Mouse (Mus musculus): ENCODE data around the gene Agmat.

The Agmat gene

DNA sequence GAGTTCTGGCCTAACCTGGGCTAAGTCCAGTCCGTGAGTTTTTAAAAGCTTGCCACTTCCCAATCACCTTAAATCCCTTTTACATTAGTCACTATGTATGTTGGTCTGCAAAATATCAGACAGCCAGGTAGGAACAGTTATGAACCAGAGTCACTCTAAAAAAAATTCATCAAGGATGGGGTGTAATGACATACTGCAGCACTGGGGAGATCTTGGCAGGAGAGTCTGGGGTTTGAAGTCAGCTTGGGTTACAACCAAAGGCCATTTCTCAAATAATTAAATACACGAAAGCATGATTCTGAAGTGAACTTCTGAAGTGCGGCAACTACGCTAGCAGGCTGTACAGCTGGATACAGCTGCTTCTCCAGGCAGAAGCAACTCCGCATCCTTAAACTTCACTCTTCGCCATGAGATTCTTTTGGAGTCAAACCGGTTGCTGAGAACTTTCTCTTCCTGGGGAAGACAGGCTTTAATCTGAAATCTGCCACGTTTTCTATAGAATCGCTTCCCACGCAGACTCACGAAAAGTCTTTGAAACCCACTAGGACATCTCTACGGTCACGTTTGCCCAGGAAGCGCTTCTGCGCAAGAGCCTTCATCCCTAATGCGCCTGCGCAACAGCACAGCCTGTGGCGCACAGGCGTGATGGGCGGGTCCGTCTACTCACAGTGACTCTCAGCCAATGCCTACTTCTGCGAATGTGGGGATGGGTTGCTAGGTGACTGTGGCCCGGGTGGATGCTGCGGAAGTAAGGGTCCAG lies 11.8 kb upstream of the Agmat start:
- DNase-seq (ENCODE audit: extremely low spot score, low read depth, low spot score), result peak; percentile 95

DNA sequence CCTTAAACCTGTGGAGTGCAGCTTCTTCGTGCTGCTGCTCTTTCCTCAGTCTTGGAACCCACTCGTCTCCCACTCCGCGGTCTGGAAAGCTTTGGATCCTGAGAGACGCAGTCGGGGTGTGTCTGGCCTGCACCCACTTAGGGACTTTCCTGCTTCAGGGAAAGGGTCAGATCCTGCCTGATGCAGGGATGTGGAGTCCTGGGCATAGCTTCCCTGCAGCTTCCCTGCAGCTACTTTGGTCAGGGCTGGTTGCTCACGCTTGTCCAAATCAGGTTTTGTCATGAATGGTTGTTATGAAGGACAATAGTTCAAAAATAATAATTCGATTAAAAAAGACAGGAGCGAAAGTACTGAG lies 11.3 kb upstream of the Agmat start:
- no peak for DNase-seq (ENCODE audit: extremely low spot score, low read depth, low spot score)

DNA sequence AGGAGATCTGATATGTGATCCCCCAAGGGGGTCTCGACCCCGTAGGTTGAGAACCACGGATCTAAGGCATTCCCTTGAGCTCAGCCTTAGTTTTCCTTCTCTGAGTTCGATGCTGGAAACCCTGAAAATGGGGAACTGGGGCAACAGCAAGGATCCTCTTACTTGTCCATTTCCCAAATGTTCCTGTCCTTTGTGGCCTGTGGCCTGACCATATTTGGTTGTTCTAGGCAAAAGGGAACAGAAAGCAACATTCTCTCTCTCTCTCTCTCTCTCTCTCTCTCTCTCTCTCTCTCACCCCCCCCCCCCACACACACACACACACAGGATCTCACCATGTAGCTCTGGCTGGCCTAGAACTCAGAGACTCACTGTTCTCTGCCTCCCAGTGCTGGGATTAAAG lies 9.6 kb upstream of the Agmat start:
- no peak for DNase-seq (ENCODE audit: extremely low spot score, low read depth, low spot score)

DNA sequence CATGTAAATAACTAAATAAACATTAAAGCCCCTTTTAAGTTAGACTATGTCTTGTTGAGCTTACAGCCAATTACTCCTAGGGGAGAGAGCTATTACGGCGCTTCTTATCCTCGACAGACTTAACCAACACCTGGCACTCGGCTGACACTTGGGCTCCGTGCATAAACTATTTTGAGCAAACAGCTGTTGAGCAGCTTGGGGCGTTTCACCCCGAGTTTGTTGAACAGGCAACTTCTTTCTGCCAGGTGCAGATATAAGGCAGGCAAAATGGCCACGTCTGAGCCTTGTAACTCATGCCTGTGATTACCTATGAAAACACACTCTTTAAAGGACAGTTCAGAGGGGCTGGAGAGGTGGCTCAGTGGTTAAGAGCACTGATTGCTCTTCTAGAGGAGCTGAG lies 8.5 kb upstream of the Agmat start:
- no peak for DNase-seq (ENCODE audit: extremely low spot score, low read depth, low spot score)

DNA sequence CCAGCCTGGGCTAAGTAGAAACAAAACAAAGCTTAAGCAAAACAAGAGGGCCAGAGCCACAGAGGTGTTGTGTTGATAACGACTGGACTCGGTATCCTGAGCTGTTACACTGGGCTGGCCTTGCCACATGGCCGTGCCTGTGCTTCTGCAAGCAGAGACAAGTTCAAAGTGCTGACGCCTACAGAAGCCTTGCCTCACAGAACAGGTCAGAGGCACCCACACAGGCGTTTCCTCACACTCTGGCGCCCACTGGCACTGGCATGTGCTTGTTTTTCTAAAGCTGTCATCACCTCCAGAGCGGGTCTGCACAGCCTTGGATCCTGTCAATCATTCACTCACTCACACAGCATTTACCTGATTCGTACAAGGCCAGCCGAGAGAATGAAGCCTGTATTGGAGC lies 4.6 kb upstream of the Agmat start:
- DNase-seq (ENCODE audit: extremely low spot score, low read depth, low spot score), result no peak

DNA sequence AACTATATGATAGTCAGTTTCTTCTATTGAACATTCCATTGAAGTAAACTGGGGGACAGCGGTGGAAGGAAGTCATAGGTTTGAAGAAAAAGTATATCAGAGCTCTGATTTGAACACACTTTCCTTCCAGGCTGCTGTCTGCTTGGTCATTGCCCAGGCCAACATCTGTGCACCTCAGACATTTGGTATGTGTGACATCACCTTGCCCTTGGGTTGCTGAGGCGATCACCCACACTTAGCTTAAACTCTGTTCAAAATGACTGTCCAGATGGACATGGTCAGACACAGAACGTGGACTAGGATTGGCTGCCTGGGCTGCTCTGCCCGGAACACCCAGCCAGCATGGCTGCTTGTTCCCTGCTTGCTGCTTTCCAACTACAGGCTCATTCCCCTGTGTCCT lies 4.1 kb upstream of the Agmat start:
- no peak for DNase-seq (ENCODE audit: extremely low spot score, low read depth, low spot score)

DNA sequence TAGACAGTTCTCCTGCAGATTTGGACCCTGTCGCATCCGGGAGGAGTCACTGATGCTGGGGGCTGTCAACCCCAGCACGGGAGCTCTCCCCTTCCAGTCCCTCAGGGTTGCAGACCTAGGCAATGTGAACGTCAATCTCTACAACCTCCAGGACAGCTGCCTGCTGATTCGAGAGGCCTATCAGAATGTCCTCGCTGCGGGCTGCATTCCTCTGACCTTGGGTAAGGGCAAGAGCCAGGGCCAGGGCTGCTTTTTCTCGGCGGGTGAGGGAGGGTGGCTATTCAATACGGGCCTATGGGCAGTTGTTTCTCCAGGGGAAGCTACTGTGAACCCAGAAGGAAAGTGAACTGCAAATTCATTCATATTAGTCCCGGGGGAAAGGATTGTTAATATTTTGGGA lies 3.1 kb downstream of the Agmat start:
- DNase-seq (ENCODE audit: extremely low spot score, low read depth, low spot score), result no peak

DNA sequence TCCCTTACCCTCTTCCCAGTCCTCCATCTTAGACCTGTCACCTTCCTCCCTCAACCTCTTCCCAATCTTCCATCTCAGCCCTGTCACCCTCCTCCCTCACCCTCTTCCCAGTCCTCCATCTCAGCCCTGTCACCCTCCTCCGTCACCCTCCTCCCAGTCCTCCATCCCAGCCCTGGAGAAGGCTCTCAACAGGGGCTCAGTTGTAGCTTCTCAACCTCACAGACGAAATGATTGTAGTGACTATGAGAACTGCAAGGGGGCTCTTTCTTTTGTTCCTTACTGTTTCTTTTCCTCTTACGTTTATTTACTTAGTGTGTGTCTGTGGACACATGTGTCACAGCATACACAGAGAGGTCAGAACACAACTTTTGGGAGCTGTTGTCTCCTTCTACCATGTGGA lies 4.4 kb downstream of the Agmat start:
- DNase-seq (ENCODE audit: extremely low spot score, low read depth, low spot score), result no peak

DNA sequence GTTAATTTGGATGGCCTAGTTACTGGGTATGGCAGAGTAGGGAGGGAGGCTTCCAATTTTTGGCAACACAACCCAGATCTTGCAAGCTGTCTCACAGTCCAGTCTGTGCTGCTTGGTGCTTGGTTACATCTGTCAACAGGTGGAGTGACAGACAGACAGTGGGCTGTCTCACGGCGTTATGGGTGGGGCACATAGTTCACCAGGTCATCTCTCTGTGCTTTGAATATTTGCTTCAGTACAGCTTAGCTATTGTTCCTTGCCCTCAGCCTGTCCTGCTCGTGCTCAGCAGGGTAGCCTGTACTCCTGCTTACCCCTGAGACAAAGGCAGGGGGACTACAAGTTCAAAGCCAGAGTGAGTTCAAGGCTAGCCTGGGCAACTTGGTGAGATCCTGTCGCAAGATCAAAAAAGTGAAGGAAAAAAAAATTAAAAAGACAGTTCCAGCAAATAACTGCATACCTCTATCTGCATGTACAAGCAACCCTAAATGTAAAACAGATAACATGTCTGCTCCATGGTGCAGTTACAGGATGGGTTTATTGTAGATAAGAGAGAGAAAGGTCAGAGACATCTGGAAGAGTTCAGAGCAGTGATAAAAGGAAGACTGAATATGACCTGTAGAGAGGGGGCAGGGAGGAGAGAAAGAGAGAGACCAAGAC lies 5.1 kb downstream of the Agmat start:
- DNase-seq (ENCODE audit: extremely low spot score, low read depth, low spot score), result no peak

DNA sequence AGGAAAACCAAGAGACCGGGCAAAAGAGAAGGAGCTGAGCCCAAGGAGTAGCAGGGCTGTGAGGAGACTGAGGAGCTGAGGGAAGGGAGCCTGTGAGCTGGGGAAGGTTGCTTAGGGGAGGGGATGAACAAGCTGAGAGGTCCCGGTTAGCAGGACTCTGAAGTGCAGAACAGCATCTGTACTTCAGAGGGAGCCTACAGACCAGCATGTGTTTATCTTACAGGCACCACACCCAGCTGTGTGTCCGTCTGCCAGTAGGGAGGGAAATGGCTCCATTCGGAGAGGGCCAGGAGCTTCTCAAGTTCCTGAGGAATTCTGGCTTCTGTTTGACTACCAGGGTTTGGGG lies 5.6 kb downstream of the Agmat start:
- DNase-seq (ENCODE audit: extremely low spot score, low read depth, low spot score), result no peak

DNA sequence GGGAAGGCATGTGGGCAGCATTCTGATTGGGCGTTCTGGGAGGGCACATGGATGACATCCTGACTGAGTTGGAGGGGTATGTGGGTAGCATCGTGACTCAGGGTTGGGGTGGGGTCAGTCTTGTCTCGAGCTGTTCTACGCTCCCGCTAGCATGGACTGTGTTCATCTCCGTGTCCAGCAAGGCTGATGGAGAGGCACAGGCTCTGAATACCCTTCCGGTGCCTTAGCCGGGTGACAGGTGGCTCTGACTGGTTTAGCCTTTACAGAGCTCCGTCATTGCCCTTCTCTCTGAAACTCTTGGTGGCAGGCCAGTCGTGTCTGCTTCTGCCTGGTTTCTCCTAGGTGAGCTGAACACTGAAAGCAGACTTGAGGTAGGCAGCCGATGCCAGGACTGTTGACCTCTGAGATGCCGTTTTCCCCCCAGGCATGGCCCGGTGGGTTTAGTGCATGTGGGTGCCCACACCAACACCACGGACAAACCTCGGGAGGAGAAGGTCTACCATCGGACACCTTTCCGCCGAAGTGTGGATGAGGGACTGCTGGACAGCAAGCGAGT lies 9.0 kb downstream of the Agmat start:
- DNase-seq (ENCODE audit: extremely low spot score, low read depth, low spot score), result no peak

DNA sequence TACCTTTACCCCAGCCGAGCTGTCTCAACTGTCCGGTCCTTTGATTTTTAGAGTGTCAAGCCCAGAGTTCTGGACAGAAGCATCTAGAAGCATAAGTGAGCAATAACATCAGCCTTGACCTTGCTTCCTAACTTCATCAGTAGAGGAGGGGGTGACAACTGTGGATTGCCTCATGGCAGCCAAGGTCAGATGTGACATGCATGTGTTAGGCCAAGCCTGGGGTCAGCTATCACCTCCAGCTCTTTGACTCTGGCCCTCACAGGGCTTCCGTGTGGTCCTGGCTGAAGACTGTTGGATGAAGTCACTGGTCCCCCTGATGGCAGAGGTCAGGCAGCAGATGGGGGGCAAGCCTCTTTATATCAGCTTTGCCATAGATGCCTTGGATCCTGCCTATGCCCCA lies 10.7 kb downstream of the Agmat start:
- DNase-seq (ENCODE audit: extremely low spot score, low read depth, low spot score), result no peak

DNA sequence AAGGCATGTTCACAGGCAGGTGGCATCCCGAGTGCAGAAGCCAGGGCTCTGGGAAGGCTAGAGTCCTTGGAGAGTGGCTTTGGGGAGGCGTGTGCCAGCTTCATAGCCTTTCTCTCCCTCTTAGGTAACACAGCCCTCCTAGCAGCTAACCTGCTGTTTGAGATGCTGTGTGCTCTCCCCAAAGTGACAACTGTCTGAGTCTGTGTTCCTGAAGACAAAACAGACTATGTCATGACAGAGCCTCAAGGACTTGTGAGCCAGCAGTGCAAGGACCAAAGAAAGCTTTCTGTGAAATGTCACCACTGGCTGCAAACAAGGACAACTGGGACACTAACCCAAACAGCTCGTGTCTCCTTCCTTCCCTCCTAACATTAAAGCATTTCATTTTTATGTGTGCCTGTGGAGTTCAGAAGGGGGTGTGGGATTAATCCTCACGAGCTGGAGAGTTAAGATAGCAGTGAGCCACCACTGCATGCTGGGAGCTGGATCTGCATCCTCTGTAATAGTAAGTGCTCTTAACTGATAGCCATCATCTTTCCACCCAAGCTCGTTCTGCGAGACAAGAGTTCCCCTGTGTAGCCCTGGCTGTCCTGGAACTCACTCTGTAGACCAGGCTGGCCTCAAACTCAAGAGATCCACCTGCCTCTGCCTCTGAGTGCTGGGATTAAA lies 12.5 kb downstream of the Agmat start:
- no peak for DNase-seq (ENCODE audit: extremely low spot score, low read depth, low spot score)

DNA sequence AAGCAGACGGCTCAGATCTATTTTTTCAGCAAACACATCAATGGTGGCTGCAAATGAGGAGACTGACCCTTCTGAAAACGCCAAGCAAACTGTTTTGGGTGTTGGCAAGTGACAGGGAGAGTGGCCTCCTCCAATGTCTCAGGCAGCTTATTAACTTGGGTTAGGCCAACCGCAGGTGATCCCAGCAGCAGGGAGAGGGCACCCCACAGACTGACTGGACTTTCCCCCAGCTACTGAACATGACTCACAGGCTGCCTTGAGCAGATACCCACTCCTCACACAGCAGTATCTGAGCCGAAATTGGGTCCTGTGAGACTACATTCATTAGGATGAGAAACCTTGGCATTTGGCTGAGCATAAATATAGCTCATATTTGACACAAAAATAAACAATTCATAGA lies 14.5 kb downstream of the Agmat start:
- no peak for DNase-seq (ENCODE audit: extremely low spot score, low read depth, low spot score)

DNA sequence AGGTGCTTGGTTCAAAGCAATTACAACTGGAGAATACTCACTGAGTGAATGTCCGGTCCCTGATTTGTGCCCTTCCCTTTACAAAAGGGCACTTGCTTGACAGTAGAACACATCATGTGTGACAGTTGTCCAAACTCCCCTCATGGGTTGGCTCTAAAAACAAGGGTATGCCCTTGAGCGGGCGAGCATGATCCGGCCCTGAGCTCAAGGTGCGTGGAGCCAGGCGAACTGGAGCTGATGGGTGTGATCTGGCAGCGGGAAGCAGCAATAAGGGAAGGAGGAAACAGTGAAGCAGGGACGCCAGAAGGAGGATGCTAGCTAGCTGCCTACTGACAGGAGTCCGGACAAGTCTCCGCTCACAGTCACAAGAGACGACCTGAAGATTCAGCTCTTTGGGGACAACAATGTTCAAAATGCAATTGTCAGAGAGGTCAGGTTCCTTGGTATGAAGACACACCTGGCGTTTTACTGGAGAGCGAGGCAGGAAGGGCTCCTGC lies 15.7 kb downstream of the Agmat start:
- no peak for DNase-seq (ENCODE audit: extremely low spot score, low read depth, low spot score)

DNA sequence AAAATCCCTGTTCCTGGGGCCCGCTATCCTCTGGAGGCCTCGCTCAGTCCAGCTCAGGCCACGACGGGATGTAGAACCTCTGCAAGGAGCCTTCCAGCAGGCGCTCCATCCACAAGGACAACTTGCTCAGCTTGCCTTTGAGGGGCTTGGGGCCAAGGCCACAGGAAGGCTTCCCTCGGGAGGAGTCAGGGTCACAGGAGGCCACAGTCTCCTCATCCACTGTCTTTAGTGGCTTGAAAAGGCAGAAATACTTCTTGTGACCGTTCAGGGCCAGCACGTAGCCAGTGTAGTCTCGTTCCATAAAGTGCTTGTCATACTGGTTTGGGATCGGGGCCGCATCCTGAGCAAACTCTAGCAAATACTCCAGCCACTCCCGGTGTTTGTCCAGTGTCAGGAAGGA lies 17.0 kb downstream of the Agmat start:
- no peak for DNase-seq (ENCODE audit: extremely low spot score, low read depth, low spot score)

DNA sequence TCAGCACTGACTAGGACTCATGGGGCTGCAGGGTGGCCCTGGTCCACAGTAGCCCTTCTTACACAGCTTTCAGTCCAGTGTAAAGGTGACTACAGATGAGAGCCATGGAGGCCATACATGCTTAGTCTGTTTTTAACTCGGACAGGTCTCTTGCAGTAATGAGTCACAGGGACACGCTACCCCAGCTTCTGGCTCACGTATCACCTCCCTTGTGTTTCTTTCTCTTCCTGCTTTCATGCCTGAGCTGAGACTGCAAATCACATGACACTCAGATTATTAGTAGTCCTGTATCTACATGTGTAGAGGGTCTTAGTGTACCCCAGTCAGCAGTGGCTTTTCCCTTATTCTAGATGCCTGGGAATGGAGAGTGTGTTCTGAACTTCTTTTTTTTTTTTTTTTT lies 18.5 kb downstream of the Agmat start:
- no peak for DNase-seq (ENCODE audit: extremely low spot score, low read depth, low spot score)

DNA sequence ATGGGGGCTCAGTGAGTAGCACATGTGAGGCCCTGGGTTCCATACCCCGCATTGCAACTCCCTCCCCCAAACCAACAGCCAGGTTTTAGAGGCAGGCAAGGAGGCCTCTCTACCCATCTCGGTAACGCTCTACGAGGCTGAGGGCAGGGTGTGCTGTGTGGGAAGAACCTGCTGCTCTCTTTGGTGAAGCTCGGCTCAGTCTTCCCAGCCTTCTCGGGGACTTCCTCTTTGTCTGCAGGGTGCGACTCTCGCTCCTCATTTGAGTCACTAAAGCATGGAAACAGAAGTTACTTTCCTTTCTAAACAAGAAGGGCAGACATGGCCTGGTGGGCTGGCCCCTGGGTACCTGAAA lies 19.8 kb downstream of the Agmat start:
- DNase-seq (ENCODE audit: extremely low spot score, low read depth, low spot score), result no peak

DNA sequence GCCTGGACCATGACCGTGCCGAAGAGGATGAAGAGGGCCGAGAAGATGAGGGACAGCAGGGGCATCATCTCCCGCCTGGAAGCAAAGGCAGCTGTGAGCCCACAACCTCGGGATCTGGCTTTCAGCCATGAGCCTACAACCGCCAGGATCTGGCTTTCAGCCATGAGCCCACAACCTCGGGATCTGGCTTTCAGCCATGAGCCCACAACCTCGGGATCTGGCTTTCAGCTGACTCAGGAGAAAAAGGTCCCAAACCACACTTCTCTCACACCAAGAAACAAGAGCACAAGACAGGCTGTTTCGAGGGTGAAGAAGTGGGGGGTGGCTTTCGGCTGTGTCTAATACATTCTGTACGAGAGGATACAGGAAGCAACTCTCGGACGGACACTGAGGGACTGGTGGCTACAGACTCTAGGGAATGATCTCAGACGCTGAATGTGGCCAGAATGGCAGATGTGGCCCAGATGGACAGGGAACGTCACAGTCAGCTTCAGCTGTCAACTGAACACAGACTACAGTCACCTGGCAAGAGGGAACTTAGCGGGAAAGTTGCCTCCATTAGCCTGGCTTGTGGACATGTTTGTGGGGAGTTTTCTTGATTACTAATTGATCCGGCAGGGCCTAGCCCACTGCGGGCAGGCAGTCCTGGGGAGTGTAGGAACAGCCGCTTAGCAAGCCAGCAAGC lies 20.3 kb downstream of the Agmat start:
- DNase-seq (ENCODE audit: extremely low spot score, low read depth, low spot score), result no peak

DNA sequence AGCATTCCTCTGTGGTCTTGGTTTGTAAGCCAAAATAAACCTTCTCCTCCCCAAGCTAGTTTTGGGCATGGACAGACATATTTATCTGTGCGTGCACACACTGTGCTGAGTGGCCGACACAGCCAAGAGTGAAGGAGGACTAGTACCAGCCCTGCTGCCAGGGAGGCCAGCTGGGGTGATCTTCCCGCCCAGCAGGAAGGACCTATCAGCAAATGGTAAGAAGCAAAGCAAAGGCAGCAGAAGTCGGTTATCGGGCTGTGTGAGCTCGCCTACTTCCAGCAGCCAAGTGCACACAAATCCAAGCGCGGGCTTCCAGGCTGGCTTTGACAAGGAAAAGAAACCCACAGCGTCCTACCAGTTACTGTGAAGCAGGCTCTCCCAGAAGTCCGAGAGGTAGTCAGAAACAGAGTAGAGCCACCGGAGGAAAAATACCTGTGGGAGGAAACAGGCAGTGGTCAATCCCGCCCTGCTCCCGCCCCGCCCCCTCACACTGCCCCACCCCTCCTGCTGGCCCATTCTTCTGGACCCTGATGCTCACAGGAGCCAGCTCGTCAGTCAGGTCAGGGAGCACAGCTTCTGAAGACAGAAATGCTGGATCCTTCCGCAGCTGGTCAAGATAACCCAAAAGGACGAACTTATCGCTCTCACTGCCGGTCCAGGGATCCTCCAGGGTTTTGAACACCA lies 21.0 kb downstream of the Agmat start:
- DNase-seq (ENCODE audit: extremely low spot score, low read depth, low spot score), result no peak

DNA sequence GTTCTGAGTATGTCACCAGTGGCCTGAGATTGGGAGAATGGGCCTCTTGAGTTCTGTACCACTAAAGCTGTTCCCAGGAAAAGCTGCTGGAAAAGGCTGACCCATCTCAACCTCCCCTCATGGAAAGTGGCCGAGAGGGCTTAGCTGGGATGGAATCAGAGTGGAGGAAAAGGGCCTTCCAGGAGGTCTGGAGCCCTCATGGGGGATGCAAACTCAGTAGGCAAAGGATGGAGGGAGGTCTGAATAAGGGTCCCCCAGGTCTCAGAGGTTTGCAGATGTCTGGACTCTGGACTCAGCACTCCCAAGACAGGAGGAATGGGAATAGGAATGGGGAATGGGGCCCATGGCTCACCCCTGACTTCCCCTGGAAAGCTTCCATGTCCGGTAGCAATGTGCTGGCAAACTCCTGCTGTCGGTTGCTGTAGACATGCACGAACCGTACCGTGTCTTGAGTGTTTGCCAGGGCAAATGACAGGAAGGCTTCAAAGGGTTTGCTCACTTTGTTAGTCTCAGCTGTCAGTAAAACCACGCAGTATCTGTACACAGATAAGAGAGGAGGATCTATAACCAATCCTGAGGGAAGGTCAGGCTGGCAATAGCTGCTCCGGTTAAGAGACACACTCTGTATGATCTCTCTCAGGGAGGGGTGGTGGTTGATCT lies 23.2 kb downstream of the Agmat start:
- DNase-seq (ENCODE audit: extremely low spot score, low read depth, low spot score), result no peak

Measured in hindlimb bud, embryonic 11.5 days (tissue).